Mouse (Mus musculus) heart, adult 2 months (tissue): ENCODE measurements at regions not wholly inside any gene's neighbourhood (a gene's known extent, or its start where the extent isn't known, plus 50 kb on each side); places are given as distances from the start of the nearest gene placed in this dataset.

ENCODE experiments used
- CTCF ChIP-seq: fragments of 200-600 bp; IDR thresholded peaks from 2 replicates; pipeline ENCODE4 v1.8.1; 2022; ENCODE audit warnings: antibody characterized with exemption, mild to moderate bottlenecking, moderate library complexity
- EP300 ChIP-seq: fragments of 200-500 bp; IDR thresholded peaks from 2 replicates; pipeline ENCODE4 v1.6.1; 2011; ENCODE audit warnings: low read depth, low read length, control low read depth; ENCODE audit not compliant: insufficient read depth
- POLR2A ChIP-seq: fragments of 200-500 bp; IDR thresholded peaks from 2 replicates; pipeline ENCODE4 v1.6.1; 2011; ENCODE audit warnings: mild to moderate bottlenecking, low read depth, low read length, control low read depth; ENCODE audit not compliant: insufficient read depth

DNA sequence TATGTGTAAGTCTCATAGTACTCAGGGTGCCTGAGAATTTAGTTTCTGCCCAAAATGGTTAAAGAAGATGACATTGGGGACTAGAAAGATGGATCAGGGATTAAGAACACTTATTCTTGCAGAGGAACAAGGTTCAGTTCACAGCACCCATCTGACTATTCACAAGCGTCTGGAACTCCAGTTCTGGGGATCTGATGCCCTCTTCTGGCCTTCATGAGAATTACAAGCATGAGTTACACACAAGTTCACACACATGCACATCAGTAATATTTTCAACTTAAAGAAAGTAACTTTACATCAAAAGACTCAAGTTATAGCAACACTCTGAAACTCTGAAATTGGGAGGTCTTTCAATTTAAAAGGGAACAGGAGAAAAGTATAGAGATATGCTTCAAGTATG lies 174.1 kb upstream of the Noct start:
- peak; percentile 26; the same call in 1 of the 2 replicates for TF ChIP-seq CTCF
- no peak for TF ChIP-seq EP300
- TF ChIP-seq POLR2A, result no peak
